Mouse (Mus musculus) stomach, postnatal 0 days (tissue): ENCODE data around the gene Cd63.

Source experiments
- CTCF ChIP-seq: IDR thresholded peaks from 2 replicates; pipeline ENCODE4 v1.5.1; 2016; ENCODE audit warnings: antibody characterized with exemption, low read depth, mild to moderate bottlenecking, moderate library complexity
- EP300 ChIP-seq: optimal IDR thresholded peaks from 2 replicates; pipeline ENCODE3; 2016; ENCODE audit warnings: antibody characterized with exemption

GRCm38 (mm10) chr10:128895952-128896693 lies 4.7 kb upstream of the Cd63 start:
- TF ChIP-seq CTCF (no peak), EP300 (no peak)
